Mouse (Mus musculus) heart, embryonic 14.5 days (tissue): ENCODE measurements around the gene Mettl26. TPM values are rescaled to one million over a fixed set of nuclear protein-coding genes. Genes with fewer than 3 reads are reported as not detected.
A peak's percentile ranks its signal among the peaks of the same experiment; 100 is the strongest.

Source experiments
- ATAC-seq: fragments of 200-750 bp; cut with Nextera tagmentation; 2 replicates; pipeline ENCODE4 v1.8.0; 2017; ENCODE audit warnings: low read depth, moderate TSS enrichment; ENCODE audit not compliant: insufficient number of reproducible peaks, insufficient read depth, low FRiP score
- H3K27ac ChIP-seq, 2 experiments: fragments of 200-500 bp in 1 of 2; fragments of 300-500 bp in 1 of 2; sonication (generic) in 1 of 2; replicated peaks in 1 of 2; 2 replicates each; pipeline ENCODE4 v1.5.1; 2012 to 2014; ENCODE audit warnings: low read depth in 2 of 2, low read length in 2 of 2, control low read depth in 1 of 2, mild to moderate bottlenecking in 1 of 2, mixed read lengths in 1 of 2; ENCODE audit not compliant: control insufficient read depth in 1 of 2, insufficient read depth in 1 of 2
- H3K27me3 ChIP-seq: fragments of 300-500 bp; sonication (generic); 2 replicates; pipeline ENCODE4 v1.6.1; 2014; ENCODE audit warnings: mild to moderate bottlenecking, low read length, control low read depth; ENCODE audit not compliant: control insufficient read depth, insufficient read depth
- H3K36me3 ChIP-seq: fragments of 300-500 bp; sonication (generic); 2 replicates; pipeline ENCODE4 v1.6.1; 2014; ENCODE audit warnings: mild to moderate bottlenecking, control low read depth, low read length, mixed read lengths; ENCODE audit not compliant: control insufficient read depth, insufficient read depth
- H3K4me1 ChIP-seq, 2 experiments: fragments of 200-500 bp in 1 of 2; fragments of 300-500 bp in 1 of 2; sonication (generic) in 1 of 2; 2 replicates each; pipeline ENCODE4 v1.6.1; 2012 to 2014; ENCODE audit warnings: low read length in 2 of 2, control low read depth in 1 of 2, mixed read lengths in 1 of 2; ENCODE audit not compliant: control insufficient read depth in 2 of 2, insufficient read depth in 2 of 2
- H3K4me2 ChIP-seq: fragments of 300-500 bp; sonication (generic); 2 replicates; pipeline ENCODE4 v1.6.1; 2014; ENCODE audit warnings: mild to moderate bottlenecking, low read length
- H3K4me3 ChIP-seq, 2 experiments: fragments of 200-500 bp in 1 of 2; fragments of 300-500 bp in 1 of 2; sonication (generic) in 1 of 2; 2 replicates each; pipeline ENCODE4 v1.5.1; 2012 to 2014; ENCODE audit warnings: low read length in 2 of 2, mild to moderate bottlenecking in 2 of 2, control low read depth in 1 of 2, low read depth in 1 of 2, moderate library complexity in 1 of 2; ENCODE audit not compliant: control insufficient read depth in 1 of 2, insufficient read depth in 1 of 2
- H3K9ac ChIP-seq: fragments of 300-500 bp; sonication (generic); 2 replicates; pipeline ENCODE4 v1.6.1; 2014; ENCODE audit warnings: mild to moderate bottlenecking, low read length
- H3K9me3 ChIP-seq: fragments of 300-500 bp; sonication (generic); 2 replicates; pipeline ENCODE4 v1.6.1; 2016; ENCODE audit warnings: low read length, control low read depth; ENCODE audit not compliant: control insufficient read depth
- whole genome bisulfite sequencing: fragments of 180-500 bp; shearing (Covaris S2); extraction: QIAGEN DNeasy Blood & Tissue Kit; methylation state at CpG from one replicate; pipeline ENCODE4 v1.1.7; 2014; 5-methylcytosine and 5-hydroxymethylcytosine counted together
- polyA plus RNA-seq: library from polyadenylated mRNA; unstranded; fragments of >200 nt; fragmentation: Nextera tagmentation; extraction: Ambion mirVana; gene quantifications from 2 replicates; pipeline ENCODE4 v1.2.1, GENCODE M21; 2014

Mettl26 gene
- polyA plus RNA-seq, 1 experiment from 2014 or later, result 41.7 TPM

DNA sequence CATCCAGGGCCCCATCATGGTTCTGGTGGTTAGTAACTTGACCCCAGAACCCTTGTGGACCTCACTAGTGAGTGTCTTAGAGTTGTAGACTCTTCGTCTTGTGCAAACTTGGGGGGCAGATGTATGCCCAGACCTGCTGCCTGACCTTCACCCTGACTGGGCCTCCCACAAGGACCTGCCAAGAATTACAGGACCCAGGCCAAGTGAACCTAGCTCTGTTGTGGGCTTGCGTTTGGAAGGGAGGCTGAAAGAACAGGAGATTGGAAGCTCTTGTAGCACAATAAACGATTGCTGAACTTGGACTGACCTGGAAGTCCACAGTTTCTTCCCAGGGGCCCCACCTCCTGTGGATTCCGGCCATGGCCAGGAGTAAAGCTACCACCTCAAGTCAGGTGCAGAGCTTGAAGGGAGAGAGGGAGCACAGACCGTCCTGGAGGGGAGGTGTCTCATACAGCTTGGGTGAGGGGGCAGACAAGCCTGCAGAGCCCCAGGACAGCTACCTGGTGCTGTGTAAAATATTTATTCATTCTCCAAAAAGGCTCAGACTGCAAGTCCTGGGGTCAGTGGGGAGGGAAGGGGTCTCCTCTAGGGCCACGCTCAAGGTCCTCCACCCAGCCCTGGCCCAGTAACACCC lies 40.8 kb upstream of the Mettl26 start:
- H3K36me3 ChIP-seq, result peaks cover 59% of the 10 kb centered on the region
- 25% methylated on average over 6 of the region's 6 CpGs for WGBS

DNA sequence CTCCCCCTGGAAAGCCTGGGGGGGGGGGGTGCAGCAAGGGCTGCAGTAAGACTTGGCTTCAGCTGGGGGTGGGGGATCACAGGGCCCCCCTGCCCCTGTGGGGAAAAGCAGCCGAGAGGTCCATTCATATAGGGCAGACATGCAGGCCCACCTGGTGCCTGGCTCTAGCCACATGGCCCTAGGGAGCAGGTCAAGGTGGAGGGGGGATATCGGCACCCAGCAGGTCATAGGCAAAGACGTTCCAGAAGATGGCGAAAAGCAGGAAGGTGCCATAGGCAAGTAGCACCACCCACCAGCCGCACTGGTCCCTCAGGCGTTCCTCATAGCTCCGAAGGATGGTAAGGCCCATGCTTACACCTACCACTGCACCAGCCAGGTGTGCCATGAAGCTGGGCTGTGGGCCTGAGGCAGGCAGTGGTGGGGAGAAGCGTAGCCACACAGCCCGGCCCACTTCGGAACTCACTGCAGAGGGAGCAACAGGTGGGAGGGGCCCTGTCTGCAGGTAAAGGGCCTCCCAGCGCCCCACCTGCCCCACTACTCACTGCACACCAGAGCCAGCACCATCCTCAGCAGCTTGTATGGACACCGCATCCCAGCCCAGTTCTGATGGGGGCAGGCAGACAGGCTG lies 40.2 kb upstream of the Mettl26 start:
- WGBS, result 86% methylated on average over 12 of the region's 12 CpGs
- Histone ChIP-seq H3K9ac (peak overlapping the region; percentile 85), H3K9me3 (no peaks in the 10 kb centered on the region), H3K4me1 (peaks cover 29 to 58% of the 10 kb centered on the region in 2 experiments; a peak in 3 of 4 replicates), H3K4me2 (peak overlapping the region; percentile 91), H3K27me3 (no peaks in the 10 kb centered on the region), H3K36me3 (peaks cover 65% of the 10 kb centered on the region), H3K4me3 (peak overlapping the region; percentile 57 to 70; a peak in 3 of 4 replicates), H3K27ac (peak overlapping the region in 1 of 2 experiments; percentile 99; a peak in 2 of 4 replicates)
- ATAC-seq, result no peak

More for the DNA sequence above, 40.8 kb upstream of the Mettl26 start:
- Histone ChIP-seq H3K27ac (peak overlapping the region; percentile 97 to 99), H3K4me1 (peaks cover 32 to 63% of the 10 kb centered on the region in 2 experiments; a peak in 3 of 4 replicates), H3K9me3 (no peaks in the 10 kb centered on the region), H3K9ac (peak overlapping the region; percentile 85), H3K27me3 (no peaks in the 10 kb centered on the region), H3K4me3 (peak overlapping the region; percentile 57 to 70), H3K4me2 (peak overlapping the region; percentile 91)
- no peak for ATAC-seq

- no peak overlapping the region for H3K4me3 ChIP-seq
Observed at GRCm38 (mm10) chr17:25835301-25835700, 39.6 kb upstream of the Mettl26 start.

DNA sequence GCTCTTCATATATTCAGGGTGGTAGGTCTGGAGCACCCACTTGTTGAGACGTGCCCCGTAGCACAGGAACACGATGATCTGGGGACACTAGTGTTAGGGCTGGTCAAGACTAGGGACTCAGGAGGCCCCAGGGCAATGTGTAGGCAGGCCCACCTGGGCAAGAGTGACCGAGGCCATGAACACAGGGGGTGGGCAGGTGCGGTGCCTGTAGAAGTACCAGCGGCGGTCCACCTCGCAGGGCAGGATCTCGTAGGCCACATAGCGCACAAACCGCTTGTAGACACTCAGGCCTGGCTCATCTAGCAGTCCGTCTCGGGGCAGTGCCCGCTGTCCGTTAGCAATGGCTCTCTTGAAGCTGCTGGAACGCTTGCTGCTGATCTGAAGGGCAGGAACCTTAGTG lies 39.1 kb upstream of the Mettl26 start:
- 91% methylated on average over 16 of the region's 16 CpGs for WGBS
- H3K27ac ChIP-seq, result no peak overlapping the region; a peak in 1 of 4 replicates
- H3K4me3 ChIP-seq, result no peak overlapping the region
- no peak overlapping the region for H3K9ac ChIP-seq
- peak overlapping the region; percentile 90 for H3K4me2 ChIP-seq
- no peak for ATAC-seq
- peaks cover 28 to 53% of the 10 kb centered on the region in 2 experiments; a peak in 3 of 4 replicates for H3K4me1 ChIP-seq
- H3K36me3 ChIP-seq, result peaks cover 65% of the 10 kb centered on the region
- no peaks in the 10 kb centered on the region for H3K27me3 ChIP-seq
- H3K9me3 ChIP-seq, result no peaks in the 10 kb centered on the region

More at GRCm38 (mm10) chr17:25835301-25835700, 39.6 kb upstream of the Mettl26 start:
- H3K9ac ChIP-seq, result peak overlapping the region; percentile 85
- peak overlapping the region; percentile 91; the same call in 1 of the 2 replicates for H3K4me2 ChIP-seq
- no peak overlapping the region for H3K27ac ChIP-seq
- no peaks in the 10 kb centered on the region for H3K27me3 ChIP-seq
- 96% methylated on average over 7 of the region's 7 CpGs for WGBS
- ATAC-seq, result no peak
- peaks cover 28 to 55% of the 10 kb centered on the region in 2 experiments; a peak in 3 of 4 replicates for H3K4me1 ChIP-seq
- no peaks in the 10 kb centered on the region for H3K9me3 ChIP-seq
- peaks cover 65% of the 10 kb centered on the region for H3K36me3 ChIP-seq

DNA sequence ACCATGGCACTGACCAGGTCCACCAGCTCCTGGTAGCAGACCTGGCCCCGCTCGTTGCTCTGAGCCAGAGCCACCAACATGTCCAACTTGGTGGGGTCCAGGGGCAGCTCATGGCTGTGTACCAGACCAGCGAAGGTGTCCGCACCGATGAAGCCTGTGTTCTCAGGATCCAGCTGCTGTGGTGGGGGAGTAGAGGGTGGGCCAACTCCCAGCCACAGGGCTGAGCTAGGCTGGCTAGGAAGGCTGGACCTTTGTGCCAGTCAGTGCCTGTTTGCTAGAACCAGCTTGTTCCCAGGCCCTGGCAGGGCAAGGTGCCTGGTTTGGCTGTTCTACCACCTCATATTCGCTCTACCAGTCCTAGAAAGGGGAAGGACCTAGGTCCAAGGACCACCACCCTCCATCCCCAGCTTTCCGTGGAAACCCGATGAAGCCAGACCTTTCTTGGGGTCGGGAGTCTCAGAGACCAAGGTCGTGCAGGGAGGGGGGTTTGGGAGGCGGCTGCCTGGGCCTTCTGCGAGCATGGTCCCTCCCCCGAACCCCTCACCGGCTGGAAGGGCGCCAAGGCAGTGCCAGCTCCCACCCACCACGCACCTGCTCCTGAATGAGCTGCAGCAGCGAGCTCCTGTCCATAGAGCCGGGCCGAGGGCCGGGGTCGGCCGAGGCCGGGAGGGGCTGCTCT lies 38.3 kb upstream of the Mettl26 start:
- 21% methylated on average over 23 of the region's 23 CpGs for WGBS
- H3K4me2 ChIP-seq, result peak overlapping the region; percentile 90
- H3K9ac ChIP-seq, result peak overlapping the region; percentile 74
- H3K4me3 ChIP-seq, result peak overlapping the region; percentile 30 to 42
- no peaks in the 10 kb centered on the region for H3K9me3 ChIP-seq
- ATAC-seq, result no peak
- H3K27ac ChIP-seq, result peak overlapping the region in 1 of 2 experiments; percentile 77; a peak in 2 of 4 replicates
- H3K36me3 ChIP-seq, result peaks cover 65% of the 10 kb centered on the region
- no peaks in the 10 kb centered on the region for H3K27me3 ChIP-seq
- H3K4me1 ChIP-seq, result peaks cover 25 to 46% of the 10 kb centered on the region in 2 experiments; a peak in 3 of 4 replicates

DNA sequence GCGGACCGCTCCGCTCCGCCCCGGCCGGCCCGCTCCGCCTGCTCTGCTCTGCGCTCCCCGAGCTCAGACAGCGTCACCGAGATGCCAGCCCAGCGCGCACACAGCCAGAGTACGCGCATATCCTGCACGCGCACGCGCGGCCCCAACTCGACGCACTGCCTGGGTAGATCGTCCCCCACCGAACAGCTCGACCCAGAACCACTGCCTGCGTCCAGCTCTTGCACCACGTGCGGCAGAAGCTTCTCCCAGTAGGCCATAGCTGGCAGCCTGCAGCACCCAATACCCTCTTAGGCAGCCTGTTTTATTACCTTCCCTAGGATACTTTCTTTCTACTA lies 37.8 kb upstream of the Mettl26 start, which contains the start of gene Rhbdl1:
Gene Rhbdl1, minus strand, starts transcription at position 220 of the 335 bp plus-strand sequence.
- H3K9me3 ChIP-seq, result no peaks in the 10 kb centered on the region
- H3K4me1 ChIP-seq, result peaks cover 21 to 41% of the 10 kb centered on the region in 2 experiments; a peak in 3 of 4 replicates
- peak within 1 kb of the TSS; percentile 90 for H3K4me2 ChIP-seq
- peak within 1 kb of the TSS; percentile 9 to 77; a peak in 2 of 4 replicates for H3K27ac ChIP-seq
- no peaks in the 10 kb centered on the region for H3K27me3 ChIP-seq
- peak within 1 kb of the TSS; percentile 30 to 42 for H3K4me3 ChIP-seq
- ATAC-seq, result peak; percentile 8; the same call in 1 of the 2 replicates
- 1% methylated on average over 29 of the region's 29 CpGs for WGBS
- peaks cover 67% of the 10 kb centered on the region for H3K36me3 ChIP-seq
- H3K9ac ChIP-seq, result peak within 1 kb of the TSS; percentile 74

GRCm38 (mm10) chr17:25837533-25837932 lies 37.3 kb upstream of the Mettl26 start:
- no peak for ATAC-seq
- peaks cover 21 to 40% of the 10 kb centered on the region in 2 experiments; a peak in 3 of 4 replicates for H3K4me1 ChIP-seq
- H3K27ac ChIP-seq, result peak overlapping the region in 1 of 2 experiments; percentile 77; a peak in 2 of 4 replicates
- 25% methylated on average over 3 of the region's 3 CpGs for WGBS
- peak overlapping the region; percentile 74 for H3K9ac ChIP-seq
- H3K27me3 ChIP-seq, result no peaks in the 10 kb centered on the region
- H3K4me2 ChIP-seq, result peak overlapping the region; percentile 90
- H3K36me3 ChIP-seq, result peaks cover 72% of the 10 kb centered on the region
- H3K4me3 ChIP-seq, result no peak overlapping the region
- no peaks in the 10 kb centered on the region for H3K9me3 ChIP-seq
